Mouse (Mus musculus): ENCODE results near the gene Cyp2c70. TPM values are rescaled to one million over a fixed set of nuclear protein-coding genes. Genes with fewer than 3 reads are reported as not detected.

Cyp2c70 gene
- not detected in 2 replicates for polyA plus RNA-seq (2015; fragmentation: Nextera tagmentation; extraction: Ambion mirVana)

GRCm38 (mm10) chr19:40187160-40187559 is at the start of gene Cyp2c70:
Cyp2c70 (minus strand) TSS chr19:40187333.

Other genes with a start within 250 kb of the Cyp2c70 start
- not detected in 2 replicates for gene Cyp2c37, start 194.9 kb downstream of the Cyp2c70 start, polyA plus RNA-seq (2015; fragmentation: Nextera tagmentation; extraction: Ambion mirVana)
- gene Cyp2c54, start 113.5 kb downstream of the Cyp2c70 start, polyA plus RNA-seq (2015; fragmentation: Nextera tagmentation; extraction: Ambion mirVana) = not detected in 2 replicates
- not detected in 2 replicates for gene Cyp2c50, start 97.6 kb downstream of the Cyp2c70 start, polyA plus RNA-seq (2015; fragmentation: Nextera tagmentation; extraction: Ambion mirVana)
- gene Pdlim1, start 84.5 kb upstream of the Cyp2c70 start, polyA plus RNA-seq (2015; fragmentation: Nextera tagmentation; extraction: Ambion mirVana) = 6.8 and 10.5 TPM in 2 replicates

All from neural tube, postnatal 0 days (tissue).